8 mouse cellular contexts compared by ENCODE assay signal in the genomic region with DNA sequence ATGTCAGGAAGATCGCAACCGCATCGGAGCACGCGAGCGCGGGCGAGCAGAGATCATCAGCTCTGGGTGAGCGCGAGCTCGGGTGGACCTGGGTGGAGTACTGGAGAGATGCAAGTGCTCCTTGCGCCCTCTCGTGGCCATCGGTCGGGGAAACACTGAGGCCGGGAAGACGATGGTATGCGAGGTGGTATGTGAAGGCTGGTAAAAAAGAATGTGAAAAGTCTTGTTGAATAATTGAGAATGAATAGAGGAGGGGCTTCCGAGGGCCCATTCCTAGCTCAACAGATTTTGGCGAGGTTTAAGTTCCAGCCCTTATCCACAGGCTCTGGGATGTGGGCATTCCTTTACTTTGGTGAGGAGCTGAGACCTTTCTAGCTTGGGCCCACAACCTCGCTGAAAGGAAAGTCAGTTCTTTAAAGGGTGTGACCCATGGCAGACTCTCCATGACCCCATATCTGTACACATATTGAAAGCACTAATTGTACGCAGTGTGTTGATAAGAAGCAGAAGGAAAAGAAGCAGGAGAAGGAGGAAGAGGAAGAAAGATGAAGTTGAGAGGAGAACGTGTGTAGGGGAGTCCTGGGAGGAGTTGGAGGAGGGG. TPM values are rescaled to one million over a fixed set of nuclear protein-coding genes. Genes with fewer than 3 reads are reported as not detected.
DNase-seq lines count a peak whose midpoint lies in the region; ATAC-seq lines count a peak whose summit lies in the region.

No protein-coding gene starts in this region.

- no peaks in the 10 kb centered on the region for H3K36me3 ChIP-seq in hindbrain, embryonic 14.5 days (replicated peaks; ENCODE audit: control insufficient read depth, insufficient read depth)

- no peaks in the 10 kb centered on the region for H3K4me1 ChIP-seq in hindbrain, embryonic 14.5 days (replicated peaks; ENCODE audit: control insufficient read depth, insufficient read depth, low read length)

- H3K27me3 ChIP-seq in hindbrain, embryonic 14.5 days (ENCODE audit: control insufficient read depth, insufficient read depth, low read length): no peaks in the 10 kb centered on the region

- WGBS in hindbrain, embryonic 14.5 days: 10% methylated on average over 23 of the region's 23 CpGs

- peak; percentile 85 for DNase-seq in T-cell, adult 2 months (ENCODE audit: low spot score)
- DNase-seq in cerebellum, postnatal 25 days: peak; percentile 92 to 96
- peak; percentile 89 to 94 for DNase-seq in frontal cortex, postnatal 25 days (ENCODE audit: low spot score in 2 of 2)
- DNase-seq in hindbrain, embryonic 14.5 days (ENCODE audit: low spot score): peak; percentile 88
- peak; percentile 86 to 88 for DNase-seq in layer of hippocampus, postnatal 36 days
- peak; percentile 96 for DNase-seq in lung, postnatal 36 days
- DNase-seq in retina, postnatal 1 day: peak; percentile 91
- peak; percentile 97 for DNase-seq in thymus, postnatal 4 days

- H3K9ac ChIP-seq in hindbrain, embryonic 14.5 days: peak overlapping the region; percentile 66

- no peaks in the 10 kb centered on the region for H3K9me3 ChIP-seq in hindbrain, embryonic 14.5 days (ENCODE audit: control insufficient read depth, low read length)

- H3K4me3 ChIP-seq in hindbrain, embryonic 14.5 days (replicated peaks; ENCODE audit: low read length): peak overlapping the region; percentile 36

- peak; percentile 93 for ATAC-seq in hindbrain, embryonic 14.5 days (ENCODE audit: low FRiP score)

- peak overlapping the region; percentile 70 for H3K4me2 ChIP-seq in hindbrain, embryonic 14.5 days (replicated peaks)

- H3K27ac ChIP-seq in hindbrain, embryonic 14.5 days: 0 out of 2 replicates have a peak overlapping the region, but pooled peaks have one; percentile 6

RNA-seq across cellular contexts. Expression of a gene that starts 14.5 kb away (rescaled TPM):
- 45.8 and 47.8 TPM in 2 replicates for polyA plus RNA-seq in hindbrain, embryonic 14.5 days (2014; fragmentation: Nextera tagmentation; extraction: Ambion mirVana)
- total RNA-seq in layer of hippocampus, postnatal 36 days (2021): 10 to 100 TPM; 46.3 to 51.8 TPM

RNA-seq across cellular contexts. Expression of a gene that starts 14.7 kb away (rescaled TPM):
- polyA plus RNA-seq in hindbrain, embryonic 14.5 days (2014; fragmentation: Nextera tagmentation; extraction: Ambion mirVana): 1,444 and 1,536 TPM in 2 replicates
- total RNA-seq in layer of hippocampus, postnatal 36 days (2021): 100 to 1,000 TPM; 511 to 514 TPM

RNA-seq across cellular contexts. Expression of a gene that starts 30.0 kb away (rescaled TPM):
- 102 and 119 TPM in 2 replicates for polyA plus RNA-seq in hindbrain, embryonic 14.5 days (2014; fragmentation: Nextera tagmentation; extraction: Ambion mirVana)
- 10 to 100 TPM; 56.9 to 58.1 TPM for total RNA-seq in layer of hippocampus, postnatal 36 days (2021)

RNA-seq across cellular contexts. Expression of a gene that starts 44.0 kb away (rescaled TPM):
- polyA plus RNA-seq in hindbrain, embryonic 14.5 days (2014; fragmentation: Nextera tagmentation; extraction: Ambion mirVana): 1.8 and 1.9 TPM in 2 replicates
- 1 to 10 TPM in 1 of 2 experiments, under 1 TPM in 1; 1.00 to 1.4 TPM for total RNA-seq in layer of hippocampus, postnatal 36 days (2021)

RNA-seq across cellular contexts. Expression of a gene that starts 56.0 kb away (rescaled TPM):
- polyA plus RNA-seq in hindbrain, embryonic 14.5 days (2014; fragmentation: Nextera tagmentation; extraction: Ambion mirVana): 321 and 385 TPM in 2 replicates
- total RNA-seq in layer of hippocampus, postnatal 36 days (2021): 100 to 1,000 TPM; 147 to 150 TPM

Comparison
In these comparisons a context has a peak if more than half of its experiments do, and no peak if none do; other contexts are left out.
1. Peak in every context shown above with its lines: DNase-seq, ATAC-seq, H3K4me3 ChIP-seq and H3K27ac ChIP-seq.